Mouse (Mus musculus) liver, embryonic 11.5 days (tissue): ENCODE results near the gene Adamts2. TPM values are rescaled to one million over a fixed set of nuclear protein-coding genes. Genes with fewer than 3 reads are reported as not detected.

Experiments
- ATAC-seq: fragments of 200-750 bp; cut with Nextera tagmentation; replicated peaks from 2 replicates; pipeline ENCODE4 v1.8.0; 2017; ENCODE audit warnings: moderate number of reproducible peaks, mild to moderate bottlenecking, moderate TSS enrichment, moderate library complexity; ENCODE audit not compliant: low FRiP score
- DNase-seq: peaks from one replicate; pipeline ENCODE4 v3.0.0-alpha.2; 2017; ENCODE audit warnings: low spot score
- H3K27ac ChIP-seq: fragments of 300-500 bp; sonication (generic); 2 replicates; pipeline ENCODE4 v1.5.1; 2014; ENCODE audit warnings: mild to moderate bottlenecking, low read depth, low read length, control low read depth
- H3K27me3 ChIP-seq: fragments of 300-500 bp; sonication (generic); replicated peaks from 2 replicates; pipeline ENCODE4 v1.6.1; 2014; ENCODE audit warnings: low read length, mixed read lengths; ENCODE audit not compliant: control insufficient read depth, insufficient read depth
- H3K36me3 ChIP-seq: fragments of 300-500 bp; sonication (generic); 2 replicates; pipeline ENCODE4 v1.6.1; 2014; ENCODE audit warnings: mild to moderate bottlenecking, low read length, moderate library complexity, mixed read lengths; ENCODE audit not compliant: control insufficient read depth, insufficient read depth
- H3K4me1 ChIP-seq: fragments of 300-500 bp; sonication (generic); replicated peaks from 2 replicates; pipeline ENCODE4 v1.6.1; 2014; ENCODE audit warnings: low read length, mixed read lengths; ENCODE audit not compliant: control insufficient read depth, insufficient read depth
- H3K4me2 ChIP-seq: fragments of 300-500 bp; sonication (generic); 2 replicates; pipeline ENCODE4 v1.6.1; 2014; ENCODE audit warnings: mild to moderate bottlenecking, control low read depth, moderate library complexity
- H3K4me3 ChIP-seq: fragments of 300-500 bp; sonication (generic); 2 replicates; pipeline ENCODE4 v1.5.1; 2014; ENCODE audit warnings: low read depth, low read length, control low read depth
- H3K9ac ChIP-seq: fragments of 300-500 bp; sonication (generic); 2 replicates; pipeline ENCODE4 v1.6.1; 2014; ENCODE audit warnings: low read depth, low read length, control low read depth
- H3K9me3 ChIP-seq: fragments of 300-500 bp; sonication (generic); 2 replicates; pipeline ENCODE4 v1.6.1; 2016; ENCODE audit warnings: low read length, inconsistent platforms, mixed read lengths; ENCODE audit not compliant: control insufficient read depth
- WGBS: fragments of 180-500 bp; shearing (Covaris S2); extraction: QIAGEN DNeasy Blood & Tissue Kit; methylation state at CpG from one replicate; pipeline ENCODE4 v1.1.7; 2014; 5-methylcytosine and 5-hydroxymethylcytosine counted together
- polyA plus RNA-seq: library from polyadenylated mRNA; unstranded; fragments of >200 nt; fragmentation: Nextera tagmentation; extraction: Ambion mirVana; gene quantifications from 2 replicates; pipeline ENCODE4 v1.2.1, GENCODE M21; 2014

The Adamts2 gene
- polyA plus RNA-seq, result 3.4 and 4.2 TPM in 2 replicates

DNA sequence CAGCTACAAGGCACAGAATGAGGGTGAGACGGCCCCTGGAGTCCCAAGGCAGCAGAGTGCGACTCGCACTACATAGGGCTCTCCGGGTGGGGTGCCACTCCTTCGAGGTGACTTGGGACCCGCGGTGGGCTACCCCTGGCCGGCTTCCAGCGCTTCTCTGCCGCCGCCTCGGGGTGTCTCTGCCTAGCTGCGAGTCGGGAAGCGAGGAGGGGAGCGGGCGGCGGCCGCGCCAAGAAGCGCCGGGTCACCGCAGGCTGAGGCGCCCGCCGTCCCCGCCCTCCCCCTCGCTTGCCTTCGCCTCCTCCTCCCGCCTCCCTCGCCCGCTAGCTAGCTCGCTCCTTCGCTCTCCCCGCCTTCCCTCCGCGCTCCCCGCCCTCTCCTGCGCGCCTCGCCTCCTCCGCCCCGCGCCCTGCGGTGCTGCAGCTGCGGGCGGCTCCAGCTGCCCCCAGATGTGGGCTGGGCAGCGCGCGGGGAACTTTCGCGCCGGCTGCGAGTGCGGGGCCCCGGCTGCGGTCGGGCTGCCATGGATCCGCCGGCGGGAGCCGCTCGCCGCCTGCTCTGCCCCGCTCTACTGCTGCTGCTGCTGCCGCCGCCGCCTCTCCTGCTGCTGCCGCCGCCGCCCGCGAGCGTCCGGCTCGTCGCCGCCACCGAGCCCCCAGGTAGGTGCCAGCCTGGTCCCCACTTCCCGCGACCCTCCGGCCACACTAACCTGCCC, at the start of gene Adamts2:
Gene Adamts2, plus strand, starts transcription at position 444 of the 715 bp plus-strand sequence.
- no peaks in the 10 kb centered on the region for H3K36me3 ChIP-seq
- no peak for ATAC-seq
- DNase-seq, result peak; percentile 58
- H3K27me3 ChIP-seq, result peaks cover 66% of the 10 kb centered on the region
- H3K4me2 ChIP-seq, result peak within 1 kb of the TSS; percentile 72
- no peak within 1 kb of the TSS for H3K9ac ChIP-seq
- WGBS, result 2% methylated on average over 60 of the region's 82 CpGs
- no peak within 1 kb of the TSS for H3K27ac ChIP-seq
- H3K9me3 ChIP-seq, result no peaks in the 10 kb centered on the region
- peak within 1 kb of the TSS; percentile 51 for H3K4me3 ChIP-seq
- H3K4me1 ChIP-seq, result no peaks in the 10 kb centered on the region

DNA sequence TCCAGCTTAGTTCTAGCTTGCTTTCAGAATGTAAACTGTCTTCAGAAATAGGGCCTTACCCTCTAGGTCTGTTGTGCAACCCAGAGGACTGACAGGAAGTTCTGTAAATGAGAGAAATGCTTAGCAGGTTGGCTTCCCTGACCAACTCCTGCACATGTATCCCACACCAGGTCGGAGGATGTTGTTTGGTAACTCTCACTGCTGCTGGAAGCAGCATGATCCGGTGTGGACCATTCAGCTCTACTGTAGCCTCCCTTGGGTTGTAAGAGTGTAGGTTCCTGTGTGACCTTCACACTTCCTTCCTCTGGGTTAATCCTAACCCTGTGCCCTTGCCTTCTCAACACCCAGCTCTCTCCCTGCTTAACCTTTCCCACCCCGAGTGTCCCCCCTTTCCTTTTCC, 44.8 kb upstream of the Adamts2 start:
- DNase-seq, result no peak
- no peaks in the 10 kb centered on the region for H3K4me1 ChIP-seq
- no peak overlapping the region for H3K4me3 ChIP-seq
- WGBS, result 76% methylated on average over 3 of the region's 3 CpGs
- H3K27me3 ChIP-seq, result no peaks in the 10 kb centered on the region
- H3K9ac ChIP-seq, result no peak overlapping the region
- no peak for ATAC-seq
- H3K36me3 ChIP-seq, result no peaks in the 10 kb centered on the region
- no peak overlapping the region for H3K4me2 ChIP-seq
- no peaks in the 10 kb centered on the region for H3K9me3 ChIP-seq
- H3K27ac ChIP-seq, result no peak overlapping the region

DNA sequence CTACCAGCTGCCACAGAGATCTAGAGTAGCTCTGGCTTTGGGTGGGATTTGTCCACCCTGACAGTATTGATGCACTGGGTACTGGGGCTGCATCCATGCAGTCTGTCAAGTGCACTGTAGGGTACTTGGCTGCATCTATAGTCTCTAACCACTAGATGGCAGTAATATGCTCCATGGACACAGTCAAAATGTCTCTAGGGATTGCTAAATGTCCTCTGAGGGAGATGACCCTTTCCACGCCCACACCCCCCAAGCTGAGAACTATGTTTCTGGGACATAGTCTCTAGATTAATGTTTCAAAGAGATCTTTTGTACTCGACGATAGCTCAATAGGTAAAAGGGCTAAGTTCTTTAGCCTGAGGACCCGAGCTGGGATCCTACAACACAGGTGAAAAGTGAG, 42.8 kb upstream of the Adamts2 start:
- Histone ChIP-seq H3K4me1 (no peaks in the 10 kb centered on the region), H3K36me3 (no peaks in the 10 kb centered on the region), H3K9me3 (no peaks in the 10 kb centered on the region), H3K4me3 (no peak overlapping the region), H3K27ac (no peak overlapping the region), H3K27me3 (no peaks in the 10 kb centered on the region), H3K4me2 (no peak overlapping the region), H3K9ac (no peak overlapping the region)
- ATAC-seq, result no peak
- no peak for DNase-seq
- WGBS, result 32% methylated on average over 4 of the region's 4 CpGs

DNA sequence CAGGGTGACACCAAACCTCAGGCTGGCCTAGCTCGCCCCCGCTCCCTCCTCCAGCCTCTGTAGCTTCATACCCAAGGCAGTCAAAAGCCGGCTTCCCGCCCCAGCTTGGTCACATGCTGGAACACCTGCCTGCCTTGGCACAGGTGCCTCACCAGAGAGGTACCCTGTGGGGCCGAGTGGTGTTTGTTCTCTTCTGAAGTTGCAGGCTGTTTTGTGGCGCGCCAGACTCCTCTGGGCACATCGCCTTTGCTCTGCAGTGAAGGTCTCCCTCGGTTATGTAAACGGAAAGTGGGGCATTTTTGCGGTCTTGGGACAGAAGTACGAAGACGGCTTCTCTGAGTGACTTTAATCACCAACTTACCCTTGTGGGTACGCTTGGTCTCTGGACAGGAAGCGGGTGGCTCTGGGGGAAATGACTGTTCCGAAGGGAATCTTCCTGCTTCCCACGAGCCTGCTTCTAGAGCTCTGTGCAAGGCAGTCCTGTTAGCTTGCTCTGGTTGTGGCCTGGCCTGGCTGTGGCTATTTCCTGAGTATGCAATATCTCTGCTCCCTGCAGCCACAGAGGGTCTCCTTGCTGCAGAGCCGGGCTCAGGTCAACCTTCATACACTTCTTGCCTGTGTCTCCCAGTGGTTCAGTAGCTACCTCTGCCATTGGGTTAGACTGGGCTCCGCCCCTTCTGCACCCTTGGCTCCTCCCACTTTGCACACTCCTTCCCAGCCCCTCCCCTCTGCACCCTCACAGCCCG, 36.2 kb upstream of the Adamts2 start:
- Histone ChIP-seq H3K4me1 (no peaks in the 10 kb centered on the region), H3K27me3 (no peaks in the 10 kb centered on the region), H3K27ac (no peak overlapping the region), H3K4me2 (peak overlapping the region; percentile 48), H3K4me3 (peak overlapping the region; percentile 16; the same call in 1 of the 2 replicates), H3K9me3 (no peaks in the 10 kb centered on the region), H3K36me3 (no peaks in the 10 kb centered on the region), H3K9ac (no peak overlapping the region)
- WGBS, result 39% methylated on average over 20 of the region's 20 CpGs
- DNase-seq, result no peak
- ATAC-seq, result peak; percentile 65

DNA sequence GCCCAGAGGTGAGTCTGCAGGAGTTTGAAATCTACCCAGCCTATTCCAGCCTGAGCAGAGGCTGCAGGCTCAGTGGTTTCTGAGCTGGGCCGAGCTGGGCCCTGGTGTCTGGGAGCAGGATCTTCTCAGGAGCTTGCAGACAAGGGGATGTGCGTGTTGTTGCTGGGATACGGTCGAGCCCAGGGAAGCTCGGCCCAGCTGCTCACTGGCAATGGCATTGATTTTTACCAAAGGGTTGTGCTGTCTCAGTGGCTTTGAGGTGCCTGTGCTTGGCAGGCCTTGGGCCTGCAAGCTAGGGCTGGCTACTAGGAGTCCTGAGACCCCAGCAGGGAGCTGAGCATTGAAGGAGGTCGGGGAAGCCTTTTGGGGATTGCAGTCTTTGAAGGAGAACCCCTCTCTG, 30.4 kb upstream of the Adamts2 start:
- 79% methylated on average over 6 of the region's 6 CpGs for WGBS
- Histone ChIP-seq H3K27me3 (no peaks in the 10 kb centered on the region), H3K27ac (no peak overlapping the region), H3K4me3 (no peak overlapping the region), H3K4me2 (no peak overlapping the region), H3K4me1 (no peaks in the 10 kb centered on the region), H3K9me3 (no peaks in the 10 kb centered on the region), H3K9ac (no peak overlapping the region), H3K36me3 (no peaks in the 10 kb centered on the region)
- DNase-seq, result no peak
- ATAC-seq, result no peak

DNA sequence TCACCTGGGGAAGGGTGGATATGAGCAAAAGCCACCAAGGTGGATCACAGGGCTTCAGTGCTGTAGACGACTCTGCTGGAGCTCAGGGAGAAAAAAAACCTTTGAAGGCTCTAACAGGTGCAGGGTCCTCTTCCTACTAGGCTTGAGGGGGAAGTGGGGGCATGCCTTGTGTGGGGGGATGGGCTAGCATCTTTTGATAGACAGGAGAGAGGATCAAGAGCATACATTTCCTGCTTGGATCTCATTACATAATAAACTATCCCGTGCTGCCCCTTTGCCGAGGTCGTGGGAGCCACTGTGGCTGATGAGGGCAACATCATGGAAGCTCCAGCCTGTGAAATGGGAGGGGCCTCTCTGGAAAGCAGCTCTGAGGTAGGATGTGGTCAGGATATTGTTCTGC, 25.4 kb upstream of the Adamts2 start:
- no peaks in the 10 kb centered on the region for H3K36me3 ChIP-seq
- no peak overlapping the region for H3K4me2 ChIP-seq
- no peaks in the 10 kb centered on the region for H3K27me3 ChIP-seq
- no peaks in the 10 kb centered on the region for H3K4me1 ChIP-seq
- ATAC-seq, result no peak
- H3K27ac ChIP-seq, result no peak overlapping the region
- 48% methylated on average over 4 of the region's 4 CpGs for WGBS
- no peak overlapping the region for H3K4me3 ChIP-seq
- DNase-seq, result no peak
- H3K9ac ChIP-seq, result no peak overlapping the region
- no peaks in the 10 kb centered on the region for H3K9me3 ChIP-seq

DNA sequence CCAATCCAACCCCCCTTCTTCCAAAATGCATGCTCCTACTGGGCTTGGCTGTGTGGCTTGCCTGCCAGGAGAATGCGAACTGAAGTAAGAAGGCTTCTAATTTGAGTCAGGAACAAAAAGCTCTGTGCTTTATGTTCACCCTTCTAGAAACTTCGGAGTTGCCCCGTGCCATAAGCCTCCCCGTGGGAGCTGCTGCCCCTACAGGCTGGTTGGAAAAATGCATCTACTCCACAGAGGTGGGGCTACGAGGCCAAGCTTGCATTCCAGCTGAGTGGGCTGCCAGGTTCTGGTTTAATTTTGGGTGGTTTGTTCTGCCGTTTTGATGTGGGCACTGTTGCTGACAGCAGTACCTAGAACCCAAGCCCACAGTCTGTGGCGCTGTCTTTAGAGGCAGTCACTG, 14.9 kb upstream of the Adamts2 start:
- H3K27me3 ChIP-seq, result no peaks in the 10 kb centered on the region
- H3K4me2 ChIP-seq, result no peak overlapping the region
- no peak overlapping the region for H3K9ac ChIP-seq
- no peaks in the 10 kb centered on the region for H3K4me1 ChIP-seq
- no peak overlapping the region for H3K4me3 ChIP-seq
- no peaks in the 10 kb centered on the region for H3K36me3 ChIP-seq
- no peak overlapping the region for H3K27ac ChIP-seq
- ATAC-seq, result no peak
- no peak for DNase-seq
- no peaks in the 10 kb centered on the region for H3K9me3 ChIP-seq
- 50% methylated on average over 7 of the region's 7 CpGs for WGBS

DNA sequence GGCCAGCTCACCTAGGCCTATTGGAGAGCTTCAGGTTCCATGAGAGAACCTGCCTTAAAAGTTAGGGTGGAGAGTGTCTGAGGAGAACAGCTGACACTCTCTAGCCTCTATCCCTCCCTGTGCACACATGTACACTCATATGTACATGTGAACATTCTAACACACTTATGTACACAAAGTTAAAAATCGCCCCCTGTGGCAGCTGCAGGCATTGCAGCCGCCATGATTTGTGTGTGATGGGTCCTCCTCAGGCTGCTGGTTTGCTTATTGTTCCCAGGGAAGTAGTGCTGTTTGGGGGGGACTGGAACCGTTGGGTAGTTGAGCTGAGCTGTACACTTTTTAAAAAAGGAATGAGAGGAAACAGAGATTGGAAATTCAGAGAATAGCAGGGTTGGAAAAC, 14.1 kb upstream of the Adamts2 start:
- no peak for DNase-seq
- Histone ChIP-seq H3K36me3 (no peaks in the 10 kb centered on the region), H3K27me3 (no peaks in the 10 kb centered on the region), H3K4me1 (no peaks in the 10 kb centered on the region), H3K9me3 (no peaks in the 10 kb centered on the region), H3K4me2 (no peak overlapping the region), H3K4me3 (no peak overlapping the region), H3K9ac (no peak overlapping the region), H3K27ac (no peak overlapping the region)
- 10% methylated on average over 3 of the region's 3 CpGs for WGBS
- ATAC-seq, result no peak

DNA sequence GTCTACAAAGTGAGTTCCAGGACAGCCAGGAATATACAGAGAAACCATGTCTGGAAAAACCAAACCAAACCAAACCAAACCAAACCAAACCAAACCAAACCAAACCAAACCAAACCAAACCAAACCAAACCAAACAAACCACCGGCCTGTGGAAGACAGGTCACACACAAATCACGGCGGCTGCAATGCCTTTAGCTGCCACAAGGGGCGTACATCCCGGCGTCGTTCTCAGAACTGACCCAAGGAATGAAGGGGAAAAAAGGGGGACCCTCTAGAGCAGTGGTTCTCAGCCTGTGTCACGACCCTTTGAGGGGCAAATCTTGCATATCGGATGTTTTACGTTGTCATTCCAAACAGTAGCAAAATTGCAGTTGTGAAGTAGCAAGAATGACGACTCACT, 12.8 kb upstream of the Adamts2 start:
- 38% methylated on average over 11 of the region's 11 CpGs for WGBS
- Histone ChIP-seq H3K4me2 (no peak overlapping the region), H3K4me3 (no peak overlapping the region), H3K36me3 (no peaks in the 10 kb centered on the region), H3K4me1 (no peaks in the 10 kb centered on the region), H3K27me3 (no peaks in the 10 kb centered on the region), H3K9me3 (no peaks in the 10 kb centered on the region), H3K9ac (no peak overlapping the region), H3K27ac (no peak overlapping the region)
- ATAC-seq, result no peak
- DNase-seq, result no peak
